Mouse (Mus musculus) stomach, postnatal 0 days (tissue): ENCODE results near the gene Baiap2. TPM values are rescaled to one million over a fixed set of nuclear protein-coding genes. Genes with fewer than 3 reads are reported as not detected.

Experiments
- ATAC-seq: fragments of 200-750 bp; cut with Nextera tagmentation; 2 replicates; pipeline ENCODE4 v1.8.0; 2017; ENCODE audit not compliant: low FRiP score, low TSS enrichment
- DNase-seq: peaks from one replicate; pipeline ENCODE4 v3.0.0-alpha.2; 2016; ENCODE audit warnings: low spot score
- H3K27ac ChIP-seq: fragments of 300-500 bp; sonication (generic); replicated peaks from 2 replicates; pipeline ENCODE4 v1.5.1; 2014; ENCODE audit warnings: mild to moderate bottlenecking, control low read depth
- H3K27me3 ChIP-seq: fragments of 300-500 bp; sonication (generic); 2 replicates; pipeline ENCODE4 v1.6.1; 2014; ENCODE audit warnings: low read length; ENCODE audit not compliant: control insufficient read depth, insufficient read depth
- H3K36me3 ChIP-seq: fragments of 300-500 bp; sonication (generic); 2 replicates; pipeline ENCODE4 v1.6.1; 2014; ENCODE audit warnings: low read length, mixed read lengths; ENCODE audit not compliant: control insufficient read depth, insufficient read depth
- H3K4me1 ChIP-seq: fragments of 300-500 bp; sonication (generic); replicated peaks from 2 replicates; pipeline ENCODE4 v1.6.1; 2014; ENCODE audit warnings: antibody characterized with exemption; ENCODE audit not compliant: control insufficient read depth, insufficient read depth
- H3K4me2 ChIP-seq: fragments of 300-500 bp; sonication (generic); replicated peaks from 2 replicates; pipeline ENCODE4 v1.6.1; 2014; ENCODE audit warnings: low read depth, mild to moderate bottlenecking, control low read depth, moderate library complexity
- H3K4me3 ChIP-seq: fragments of 300-500 bp; sonication (generic); 2 replicates; pipeline ENCODE4 v1.5.1; 2014; ENCODE audit warnings: low read depth, low read length, control low read depth
- H3K9ac ChIP-seq: fragments of 300-500 bp; sonication (generic); 2 replicates; pipeline ENCODE4 v1.6.1; 2014; ENCODE audit warnings: mild to moderate bottlenecking, low read length, control low read depth, mixed read lengths
- H3K9me3 ChIP-seq: fragments of 300-500 bp; sonication (generic); 2 replicates; pipeline ENCODE4 v1.6.1; 2016; ENCODE audit warnings: low read length; ENCODE audit not compliant: control insufficient read depth
- CTCF ChIP-seq: IDR thresholded peaks from 2 replicates; pipeline ENCODE4 v1.5.1; 2016; ENCODE audit warnings: antibody characterized with exemption, low read depth, mild to moderate bottlenecking, moderate library complexity
- EP300 ChIP-seq: optimal IDR thresholded peaks from 2 replicates; pipeline ENCODE3; 2016; ENCODE audit warnings: antibody characterized with exemption
- WGBS: fragments of 180-500 bp; shearing (Covaris S2); extraction: QIAGEN DNeasy Blood & Tissue Kit; methylation state at CpG from one replicate; pipeline ENCODE4 v1.1.7; 2014; 5-methylcytosine and 5-hydroxymethylcytosine counted together
- polyA plus RNA-seq: library from polyadenylated mRNA; unstranded; fragments of >200 nt; fragmentation: Nextera tagmentation; extraction: Ambion mirVana; gene quantifications from 2 replicates; pipeline ENCODE4 v1.2.1, GENCODE M21; 2015

Gene Baiap2
- polyA plus RNA-seq, 1 experiment from 2014 or later, result 35.1 TPM

DNA sequence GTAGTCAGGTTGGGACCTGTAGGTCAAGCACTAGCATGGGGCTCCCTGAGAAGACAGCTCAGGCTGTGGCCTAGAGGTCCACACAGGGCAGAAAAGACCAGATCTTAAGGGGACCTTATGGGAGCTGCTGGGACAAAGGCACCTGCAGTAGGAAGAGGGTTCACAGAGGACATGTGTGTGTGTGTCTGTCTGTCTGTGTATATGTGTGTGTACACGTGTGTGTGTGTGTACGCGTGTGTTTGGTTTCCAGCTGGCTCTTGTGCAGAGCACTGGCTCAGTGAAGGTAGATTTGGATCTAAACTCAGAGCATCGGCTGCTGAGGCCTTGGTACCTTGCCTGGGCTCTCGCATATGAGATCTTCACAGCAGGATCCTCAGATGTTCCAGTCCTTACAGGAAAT, 21.9 kb upstream of the Baiap2 start:
- Histone ChIP-seq H3K4me1 (no peaks in the 10 kb centered on the region), H3K4me3 (no peak overlapping the region), H3K9ac (no peak overlapping the region), H3K9me3 (no peaks in the 10 kb centered on the region), H3K36me3 (peaks cover 22% of the 10 kb centered on the region; the same call in 1 of the 2 replicates), H3K4me2 (no peak overlapping the region), H3K27me3 (no peaks in the 10 kb centered on the region), H3K27ac (no peak overlapping the region)
- ATAC-seq (no peak), DNase-seq (no peak)
- TF ChIP-seq CTCF (no peak), EP300 (no peak)
- WGBS, result 88% methylated on average over 5 of the region's 5 CpGs

DNA sequence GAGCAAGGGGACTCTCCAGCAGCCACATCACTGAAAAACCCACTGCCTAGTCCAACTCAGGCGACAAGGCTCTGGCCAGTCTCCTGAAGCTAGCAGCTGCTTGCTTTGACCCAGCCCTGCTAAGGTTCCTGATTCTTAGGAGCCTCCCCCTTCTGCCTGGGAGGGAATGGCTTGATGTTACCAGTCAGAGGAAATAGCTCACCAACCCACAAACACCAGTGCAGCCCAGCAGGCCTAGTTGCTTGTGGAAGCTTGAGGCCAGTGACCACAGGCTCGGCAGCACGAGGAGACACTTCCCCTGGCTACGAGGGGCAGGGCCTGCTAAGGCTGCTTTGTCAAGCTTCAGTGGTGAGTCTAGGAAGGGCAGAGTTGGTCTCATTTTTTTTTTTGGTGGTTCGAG, 17.4 kb upstream of the Baiap2 start:
- WGBS, result 73% methylated on average over 5 of the region's 5 CpGs
- H3K4me2 ChIP-seq, result no peak overlapping the region
- H3K4me1 ChIP-seq, result no peaks in the 10 kb centered on the region
- H3K27me3 ChIP-seq, result no peaks in the 10 kb centered on the region
- H3K4me3 ChIP-seq, result no peak overlapping the region
- no peak overlapping the region for H3K27ac ChIP-seq
- TF ChIP-seq CTCF (no peak), EP300 (no peak)
- H3K9ac ChIP-seq, result no peak overlapping the region
- H3K36me3 ChIP-seq, result no peaks in the 10 kb centered on the region
- DNase-seq, result no peak
- no peaks in the 10 kb centered on the region for H3K9me3 ChIP-seq
- no peak for ATAC-seq

DNA sequence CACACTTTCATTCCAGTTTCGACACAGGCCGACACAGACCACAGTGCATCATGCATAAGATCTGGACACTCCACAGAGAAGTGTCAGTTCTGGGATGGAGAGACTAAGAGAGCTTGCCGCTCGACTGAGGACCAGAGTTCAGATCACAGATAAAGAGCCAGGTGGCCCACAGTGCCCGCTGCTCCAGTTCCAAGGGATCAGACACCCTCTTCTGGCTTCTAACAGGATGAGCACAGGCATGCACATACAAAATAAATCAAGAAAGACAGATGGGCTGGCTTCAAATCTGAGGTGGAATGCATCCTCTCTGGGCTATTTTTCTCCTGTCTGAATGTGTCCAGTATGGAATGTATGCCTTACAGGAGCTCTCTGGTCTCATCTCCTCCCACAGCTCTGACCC, 15.8 kb upstream of the Baiap2 start:
- no peaks in the 10 kb centered on the region for H3K36me3 ChIP-seq
- H3K4me2 ChIP-seq, result no peak overlapping the region
- no peak overlapping the region for H3K4me3 ChIP-seq
- ATAC-seq (no peak), DNase-seq (no peak)
- no peaks in the 10 kb centered on the region for H3K4me1 ChIP-seq
- H3K9ac ChIP-seq, result no peak overlapping the region
- TF ChIP-seq CTCF (no peak), EP300 (no peak)
- no peak overlapping the region for H3K27ac ChIP-seq
- 56% methylated on average over 5 of the region's 5 CpGs for WGBS
- H3K27me3 ChIP-seq, result no peaks in the 10 kb centered on the region
- H3K9me3 ChIP-seq, result no peaks in the 10 kb centered on the region

DNA sequence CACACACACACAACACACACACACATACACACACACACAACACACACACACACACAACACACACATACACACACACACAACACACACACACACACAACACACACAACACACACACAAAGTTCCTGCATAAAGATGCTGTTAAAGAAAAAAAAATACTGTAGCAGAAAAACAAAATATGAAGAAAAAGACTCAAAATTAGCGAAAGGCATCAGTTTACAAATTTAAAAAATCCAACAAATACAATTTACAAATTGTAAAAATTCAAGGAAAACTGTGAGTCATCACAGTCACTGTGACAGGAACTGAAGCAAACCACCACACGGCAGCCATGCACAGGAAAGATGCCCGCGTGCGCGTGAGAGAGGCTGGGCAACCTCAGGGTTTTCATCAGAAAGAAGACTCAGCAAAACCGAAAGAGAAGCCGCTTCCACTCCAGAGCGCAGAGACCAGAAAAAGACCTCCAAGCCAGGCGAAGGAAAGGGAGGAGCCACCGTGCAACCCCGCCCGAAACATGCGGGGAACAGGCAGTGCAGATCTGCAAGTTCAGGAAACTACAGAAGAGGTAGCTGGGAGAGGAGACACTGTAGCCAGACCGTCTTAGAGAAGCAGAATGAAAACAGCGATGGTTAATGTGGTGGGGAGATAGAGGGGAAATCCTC, 14.4 kb upstream of the Baiap2 start:
- H3K27me3 ChIP-seq, result no peaks in the 10 kb centered on the region
- TF ChIP-seq CTCF, result no peak
- TF ChIP-seq EP300, result no peak
- H3K9ac ChIP-seq, result no peak overlapping the region
- H3K4me2 ChIP-seq, result peak overlapping the region; percentile 36
- no peak for ATAC-seq
- H3K36me3 ChIP-seq, result no peaks in the 10 kb centered on the region
- H3K9me3 ChIP-seq, result no peaks in the 10 kb centered on the region
- 43% methylated on average over 16 of the region's 16 CpGs for WGBS
- 0 out of 2 replicates have a peak overlapping the region, but pooled peaks have one; percentile 15 for H3K4me3 ChIP-seq
- peak; percentile 45 for DNase-seq
- no peaks in the 10 kb centered on the region for H3K4me1 ChIP-seq
- H3K27ac ChIP-seq, result no peak overlapping the region

DNA sequence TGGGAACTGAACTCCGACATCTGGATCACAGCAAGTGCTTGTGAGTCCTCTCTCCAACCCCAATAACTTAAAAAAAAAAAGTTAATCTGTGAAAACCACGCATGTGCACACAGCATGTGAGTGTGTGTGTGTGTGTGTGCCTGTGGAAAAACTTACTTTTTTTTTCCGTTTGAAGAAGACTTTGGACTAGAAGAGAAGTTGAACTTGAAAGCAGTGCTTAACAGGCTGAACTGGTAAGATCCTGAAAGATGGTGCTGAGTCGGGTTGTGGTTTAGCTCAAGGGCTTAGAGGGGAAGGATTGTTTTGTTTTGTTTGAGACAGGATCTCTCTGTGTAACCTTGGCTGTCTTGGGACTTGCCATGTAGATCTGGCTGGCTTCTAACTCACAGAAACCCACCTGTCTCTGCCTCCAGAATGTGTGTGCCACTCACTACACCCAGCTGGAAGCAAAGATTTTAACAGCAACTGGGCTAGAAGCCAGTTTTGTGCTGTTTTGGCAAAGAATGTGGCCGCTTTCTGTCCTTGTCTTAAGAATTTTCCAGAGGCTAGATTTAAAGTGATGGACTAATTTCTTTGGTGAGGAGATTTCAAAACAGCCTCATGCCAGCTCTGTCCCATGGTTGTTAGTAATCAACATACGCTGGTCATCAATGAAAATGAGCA, 12.8 kb upstream of the Baiap2 start:
- Histone ChIP-seq H3K27ac (no peak overlapping the region), H3K9me3 (no peaks in the 10 kb centered on the region), H3K27me3 (no peaks in the 10 kb centered on the region), H3K4me2 (no peak overlapping the region), H3K9ac (no peak overlapping the region), H3K4me3 (no peak overlapping the region), H3K4me1 (no peaks in the 10 kb centered on the region), H3K36me3 (no peaks in the 10 kb centered on the region)
- no peak for DNase-seq
- no peak for TF ChIP-seq CTCF
- no peak for TF ChIP-seq EP300
- WGBS, result 69% methylated on average over 6 of the region's 6 CpGs
- ATAC-seq, result no peak

DNA sequence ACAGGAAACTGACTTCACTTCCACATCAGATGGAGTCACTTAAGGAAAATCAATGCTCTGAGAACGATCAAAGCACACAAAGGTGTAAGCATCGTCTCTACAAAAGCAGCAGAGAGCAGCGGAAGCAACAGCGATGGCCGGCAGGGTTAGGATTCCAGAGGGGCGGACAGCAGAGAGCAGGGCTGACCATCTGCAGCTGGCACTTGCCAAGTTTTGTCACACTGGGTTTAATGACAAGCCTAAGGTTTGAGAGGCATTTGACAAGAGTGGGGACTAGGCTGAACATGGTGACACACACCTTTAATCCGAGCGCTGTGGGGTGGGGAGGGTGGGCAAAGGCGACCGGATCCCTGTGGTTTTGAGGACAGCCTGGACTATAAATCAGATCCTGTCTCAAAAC, 10.8 kb upstream of the Baiap2 start:
- no peak overlapping the region for H3K27ac ChIP-seq
- no peak overlapping the region for H3K4me3 ChIP-seq
- no peaks in the 10 kb centered on the region for H3K36me3 ChIP-seq
- H3K4me2 ChIP-seq, result no peak overlapping the region
- H3K27me3 ChIP-seq, result no peaks in the 10 kb centered on the region
- no peak for DNase-seq
- WGBS, result 70% methylated on average over 10 of the region's 10 CpGs
- H3K9ac ChIP-seq, result no peak overlapping the region
- TF ChIP-seq EP300 (no peak), CTCF (no peak)
- H3K9me3 ChIP-seq, result no peaks in the 10 kb centered on the region
- ATAC-seq, result no peak
- H3K4me1 ChIP-seq, result peaks cover 4% of the 10 kb centered on the region
